Mouse (Mus musculus) lung, postnatal 25 days (tissue): ENCODE results near the gene Dnaic2.

Experiments
- DNase-seq: peaks from one replicate; pipeline ENCODE4 v3.0.0; 2022; ENCODE audit warnings: low spot score

The Dnaic2 gene

GRCm38 (mm10) chr11:114726965-114727825 lies at the start of gene Dnaic2:
Gene Dnaic2 (plus strand): TSS chr11:114727408.
- peak; percentile 79 for DNase-seq

GRCm38 (mm10) chr11:114679582-114679981 lies 47.6 kb upstream of the Dnaic2 start:
- DNase-seq: peak; percentile 32

GRCm38 (mm10) chr11:114680291-114680690 lies 46.9 kb upstream of the Dnaic2 start:
- DNase-seq: no peak

- DNase-seq: no peak
These were observed 46.2 kb upstream of the Dnaic2 start for GRCm38 (mm10) chr11:114681054-114681453.

GRCm38 (mm10) chr11:114682321-114682900 lies 44.8 kb upstream of the Dnaic2 start:
- no peak for DNase-seq

GRCm38 (mm10) chr11:114683029-114683721 lies 44.0 kb upstream of the Dnaic2 start:
- no peak for DNase-seq

- no peak for DNase-seq
These were observed 43.2 kb upstream of the Dnaic2 start for GRCm38 (mm10) chr11:114683722-114684621.

- peak; percentile 32 for DNase-seq
These were observed 42.4 kb upstream of the Dnaic2 start for GRCm38 (mm10) chr11:114684627-114685373.

GRCm38 (mm10) chr11:114685526-114686040 lies 41.6 kb upstream of the Dnaic2 start:
- DNase-seq: no peak

- DNase-seq: no peak
These were observed 40.8 kb upstream of the Dnaic2 start for GRCm38 (mm10) chr11:114686221-114686959.

- DNase-seq: no peak
These were observed 39.5 kb upstream of the Dnaic2 start for GRCm38 (mm10) chr11:114687574-114688188.

GRCm38 (mm10) chr11:114688729-114689128 lies 38.5 kb upstream of the Dnaic2 start:
- no peak for DNase-seq

- no peak for DNase-seq
These were observed 37.0 kb upstream of the Dnaic2 start for GRCm38 (mm10) chr11:114690192-114690591.

GRCm38 (mm10) chr11:114691454-114692182 lies 35.6 kb upstream of the Dnaic2 start:
- DNase-seq: no peak

GRCm38 (mm10) chr11:114692601-114693000 lies 34.6 kb upstream of the Dnaic2 start:
- DNase-seq: no peak

- no peak for DNase-seq
These were observed 33.8 kb upstream of the Dnaic2 start for GRCm38 (mm10) chr11:114693456-114693855.

- DNase-seq: no peak
These were observed 32.8 kb upstream of the Dnaic2 start for GRCm38 (mm10) chr11:114694451-114694850.

GRCm38 (mm10) chr11:114698496-114698895 lies 28.7 kb upstream of the Dnaic2 start:
- no peak for DNase-seq

GRCm38 (mm10) chr11:114699511-114699910 lies 27.7 kb upstream of the Dnaic2 start:
- DNase-seq: peak; percentile 50
